Mouse (Mus musculus) intestine, embryonic 16.5 days (tissue): ENCODE results near the gene Slc39a5. TPM values are rescaled to one million over a fixed set of nuclear protein-coding genes. Genes with fewer than 3 reads are reported as not detected.

Experiments
- ATAC-seq: fragments of 200-750 bp; cut with Nextera tagmentation; 2 replicates; pipeline ENCODE4 v1.8.0; 2017; ENCODE audit warnings: moderate TSS enrichment, moderate library complexity
- H3K27ac ChIP-seq: fragments of 300-500 bp; sonication (generic); 2 replicates; pipeline ENCODE4 v1.5.1; 2014; ENCODE audit warnings: mild to moderate bottlenecking, low read length
- H3K27me3 ChIP-seq: fragments of 300-500 bp; sonication (generic); replicated peaks from 2 replicates; pipeline ENCODE4 v1.6.1; 2014; ENCODE audit warnings: low read length, control low read depth, mixed read lengths; ENCODE audit not compliant: control insufficient read depth, insufficient read depth
- H3K36me3 ChIP-seq: fragments of 300-500 bp; sonication (generic); 2 replicates; pipeline ENCODE4 v1.6.1; 2014; ENCODE audit warnings: low read length, control low read depth; ENCODE audit not compliant: control insufficient read depth, insufficient read depth
- H3K4me1 ChIP-seq: fragments of 300-500 bp; sonication (generic); 2 replicates; pipeline ENCODE4 v1.6.1; 2014; ENCODE audit warnings: low read length, control low read depth, mixed read lengths; ENCODE audit not compliant: control insufficient read depth, insufficient read depth
- H3K4me2 ChIP-seq: fragments of 300-500 bp; sonication (generic); 2 replicates; pipeline ENCODE4 v1.6.1; 2014; ENCODE audit warnings: low read depth, low read length, control low read depth
- H3K4me3 ChIP-seq: fragments of 300-500 bp; sonication (generic); 2 replicates; pipeline ENCODE4 v1.5.1; 2014; ENCODE audit warnings: mild to moderate bottlenecking, low read length
- H3K9ac ChIP-seq: fragments of 300-500 bp; sonication (generic); 2 replicates; pipeline ENCODE4 v1.6.1; 2014; ENCODE audit warnings: low read depth, low read length
- H3K9me3 ChIP-seq: fragments of 300-500 bp; sonication (generic); 2 replicates; pipeline ENCODE4 v1.6.1; 2016; ENCODE audit warnings: low read length, control low read depth; ENCODE audit not compliant: control insufficient read depth
- WGBS: fragments of 180-500 bp; shearing (Covaris S2); extraction: QIAGEN DNeasy Blood & Tissue Kit; methylation state at CpG from one replicate; pipeline ENCODE4 v1.1.7; 2014; 5-methylcytosine and 5-hydroxymethylcytosine counted together
- microRNA-seq: library from miRNA; unstranded; fragments of <30 nt; microRNA quantifications from one replicate; pipeline ENCODE4, GENCODE M21; 2016
- polyA plus RNA-seq: library from polyadenylated mRNA; unstranded; fragments of >200 nt; fragmentation: Nextera tagmentation; extraction: Ambion mirVana; gene quantifications from 2 replicates; pipeline ENCODE4 v1.2.1, GENCODE M21; 2015

Gene Slc39a5
- polyA plus RNA-seq, 1 experiment from 2014 or later: 207 TPM

- Histone ChIP-seq H3K36me3 (peaks cover 17% of the 10 kb centered on the region), H3K9me3 (no peaks in the 10 kb centered on the region), H3K4me2 (no peak overlapping the region), H3K4me3 (no peak overlapping the region), H3K27ac (no peak overlapping the region), H3K27me3 (no peaks in the 10 kb centered on the region), H3K9ac (no peak overlapping the region), H3K4me1 (no peaks in the 10 kb centered on the region)
- 49% methylated on average over 3 of the region's 3 CpGs for WGBS
- ATAC-seq: 0 out of 2 replicates have a peak, but pooled peaks have one; percentile 21
Measured at GRCm38 (mm10) chr10:128362568-128362967, 38.5 kb downstream of the Slc39a5 start.

GRCm38 (mm10) chr10:128361836-128362235 lies 39.2 kb downstream of the Slc39a5 start:
- no peaks in the 10 kb centered on the region for H3K9me3 ChIP-seq
- no peak overlapping the region for H3K27ac ChIP-seq
- no peak overlapping the region for H3K4me2 ChIP-seq
- no peak overlapping the region for H3K4me3 ChIP-seq
- no peak for ATAC-seq
- H3K9ac ChIP-seq: no peak overlapping the region
- 90% methylated on average over 6 of the region's 6 CpGs for WGBS
- H3K27me3 ChIP-seq: no peaks in the 10 kb centered on the region
- H3K36me3 ChIP-seq: peaks cover 17% of the 10 kb centered on the region
- no peaks in the 10 kb centered on the region for H3K4me1 ChIP-seq

- Histone ChIP-seq H3K27me3 (no peaks in the 10 kb centered on the region), H3K36me3 (peaks cover 17% of the 10 kb centered on the region), H3K9me3 (no peaks in the 10 kb centered on the region), H3K27ac (no peak overlapping the region), H3K4me3 (no peak overlapping the region), H3K4me2 (no peak overlapping the region), H3K9ac (no peak overlapping the region), H3K4me1 (no peaks in the 10 kb centered on the region)
- 90% methylated on average over 6 of the region's 6 CpGs for WGBS
- ATAC-seq: no peak
Measured at GRCm38 (mm10) chr10:128359226-128359625, 41.8 kb downstream of the Slc39a5 start.

GRCm38 (mm10) chr10:128358796-128359195 lies 42.2 kb downstream of the Slc39a5 start:
- Histone ChIP-seq H3K27me3 (no peaks in the 10 kb centered on the region), H3K4me3 (no peak overlapping the region), H3K36me3 (peaks cover 20% of the 10 kb centered on the region), H3K4me1 (no peaks in the 10 kb centered on the region), H3K27ac (no peak overlapping the region), H3K9ac (no peak overlapping the region), H3K9me3 (no peaks in the 10 kb centered on the region), H3K4me2 (no peak overlapping the region)
- WGBS: 54% methylated on average over 2 of the region's 2 CpGs
- ATAC-seq: no peak

- no peak for ATAC-seq
- H3K9ac ChIP-seq: no peak overlapping the region
- H3K9me3 ChIP-seq: no peaks in the 10 kb centered on the region
- 85% methylated on average over 8 of the region's 8 CpGs for WGBS
- H3K4me2 ChIP-seq: no peak overlapping the region
- H3K4me3 ChIP-seq: no peak overlapping the region
- H3K4me1 ChIP-seq: peaks cover 9% of the 10 kb centered on the region
- no peak overlapping the region for H3K27ac ChIP-seq
- peaks cover 5% of the 10 kb centered on the region for H3K36me3 ChIP-seq
- no peaks in the 10 kb centered on the region for H3K27me3 ChIP-seq
Measured at GRCm38 (mm10) chr10:128347541-128347940, 53.5 kb downstream of the Slc39a5 start.

Small RNAs within 50 kb of the gene (microRNA-seq; reads per million reads assigned to microRNA genes)
- not detected for gene Gm25361
- not detected for gene Gm26308
- not detected for gene Mir6914
- not detected for gene Mir6915

Other genes with a start within 250 kb of the Slc39a5 start
- 24.9 and 25.2 TPM in 2 replicates for gene Rbms2, start 220.9 kb downstream of the Slc39a5 start, polyA plus RNA-seq
- gene Gls2, start 206.8 kb downstream of the Slc39a5 start, polyA plus RNA-seq: 2.2 and 2.8 TPM in 2 replicates
- gene Spryd4, start 189.4 kb downstream of the Slc39a5 start, polyA plus RNA-seq: 36.1 and 40.1 TPM in 2 replicates
- 0.06 TPM in 1 of 2 replicates, not detected in the other for gene Mip, start 175.4 kb downstream of the Slc39a5 start, polyA plus RNA-seq
- 29.0 and 33.3 TPM in 2 replicates for gene Timeless, start 169.2 kb downstream of the Slc39a5 start, polyA plus RNA-seq
- 0.18 and 0.20 TPM in 2 replicates for gene Apon, start 147.1 kb downstream of the Slc39a5 start, polyA plus RNA-seq
- 1.5 and 3.5 TPM in 2 replicates for gene Apof, start 132.6 kb downstream of the Slc39a5 start, polyA plus RNA-seq
- gene Stat2, start 130.7 kb downstream of the Slc39a5 start, polyA plus RNA-seq: 16.4 and 18.0 TPM in 2 replicates
- 0.44 and 0.53 TPM in 2 replicates for gene Il23a, start 102.5 kb downstream of the Slc39a5 start, polyA plus RNA-seq
- 24.7 and 25.5 TPM in 2 replicates for gene Pan2, start 97.9 kb downstream of the Slc39a5 start, polyA plus RNA-seq
- 295 and 297 TPM in 2 replicates for gene Cnpy2, start 78.8 kb downstream of the Slc39a5 start, polyA plus RNA-seq
- gene Cs, start 63.5 kb downstream of the Slc39a5 start, polyA plus RNA-seq: 334 and 347 TPM in 2 replicates
- gene Coq10a, start 32.2 kb downstream of the Slc39a5 start, polyA plus RNA-seq: 2.5 and 3.3 TPM in 2 replicates
- 6.7 and 7.2 TPM in 2 replicates for gene Ankrd52, start 24.1 kb downstream of the Slc39a5 start, polyA plus RNA-seq
- 104 TPM in 2 replicates for gene Nabp2, start 10.3 kb upstream of the Slc39a5 start, polyA plus RNA-seq
- 43.2 and 43.3 TPM in 2 replicates for gene Rnf41, start 10.4 kb upstream of the Slc39a5 start, polyA plus RNA-seq
- 46.6 and 51.1 TPM in 2 replicates for gene Smarcc2, start 58.0 kb upstream of the Slc39a5 start, polyA plus RNA-seq
- 1,841 and 1,876 TPM in 2 replicates for gene Myl6, start 92.9 kb upstream of the Slc39a5 start, polyA plus RNA-seq
- 2.8 TPM in 2 replicates for gene Myl6b, start 97.5 kb upstream of the Slc39a5 start, polyA plus RNA-seq
- 24.4 and 25.7 TPM in 2 replicates for gene Esyt1, start 124.6 kb upstream of the Slc39a5 start, polyA plus RNA-seq
- 13.3 and 13.6 TPM in 2 replicates for gene Zc3h10, start 146.5 kb upstream of the Slc39a5 start, polyA plus RNA-seq
- gene Rpl41, start 148.1 kb upstream of the Slc39a5 start, polyA plus RNA-seq: 3,191 and 3,364 TPM in 2 replicates
- 171 and 196 TPM in 2 replicates for gene Pa2g4, start 164.8 kb upstream of the Slc39a5 start, polyA plus RNA-seq
- gene Erbb3, start 188.4 kb upstream of the Slc39a5 start, polyA plus RNA-seq: 29.6 and 34.9 TPM in 2 replicates
- gene Rps26, start 225.5 kb upstream of the Slc39a5 start, polyA plus RNA-seq: 580 and 624 TPM in 2 replicates
- 1.6 and 2.0 TPM in 2 replicates for gene Ikzf4, start 244.8 kb upstream of the Slc39a5 start, polyA plus RNA-seq